Mouse (Mus musculus) MEL (cell line): ENCODE measurements around the gene G6pc. TPM values are rescaled to one million over a fixed set of nuclear protein-coding genes. Genes with fewer than 3 reads are reported as not detected.
A peak's percentile ranks its signal among the peaks of the same experiment; 100 is the strongest.

ENCODE experiments used
- DNase-seq: peaks from one replicate; pipeline ENCODE4 v3.0.0; 2011; ENCODE audit warnings: low read depth, low spot score
- H3K27ac ChIP-seq: 2 replicates; pipeline ENCODE4 v1.5.1; 2012; ENCODE audit warnings: low read depth, mild to moderate bottlenecking, control low read depth, low read length, moderate library complexity; ENCODE audit not compliant: control insufficient read depth
- H3K27me3 ChIP-seq, 2 experiments: fragments of 150-350 bp in 1 of 2; sonication (generic) in 1 of 2; 2 replicates each; pipeline ENCODE4 v1.6.1; 2012; ENCODE audit warnings: low read length in 2 of 2, mild to moderate bottlenecking in 2 of 2, improper control_type of control experiment in 1 of 2, moderate library complexity in 1 of 2; ENCODE audit not compliant: insufficient read depth in 2 of 2, control insufficient read depth in 1 of 2
- H3K36me3 ChIP-seq, 2 experiments: 2 replicates each; pipeline ENCODE4 v1.6.1; 2012 to 2014; ENCODE audit warnings: low read length in 2 of 2, improper control_type of control experiment in 1 of 2, inconsistent platforms in 1 of 2, mild to moderate bottlenecking in 1 of 2; ENCODE audit not compliant: insufficient read depth in 2 of 2, control insufficient read depth in 1 of 2
- H3K4me1 ChIP-seq, 2 experiments: fragments of 150-350 bp in 1 of 2; sonication (generic) in 1 of 2; 2 replicates each; pipeline ENCODE4 v1.6.1; 2012; ENCODE audit warnings: low read length in 2 of 2, improper control_type of control experiment in 1 of 2, mild to moderate bottlenecking in 1 of 2; ENCODE audit not compliant: insufficient read depth in 2 of 2, control insufficient read depth in 1 of 2
- H3K4me3 ChIP-seq, 2 experiments: fragments of 150-350 bp in 1 of 2; sonication (generic) in 1 of 2; 2 replicates each; pipeline ENCODE4 v1.5.1; 2012; ENCODE audit warnings: low read depth in 2 of 2, low read length in 2 of 2, mild to moderate bottlenecking in 2 of 2, moderate library complexity in 2 of 2, control low read depth in 1 of 2, improper control_type of control experiment in 1 of 2; ENCODE audit not compliant: control insufficient read depth in 1 of 2, insufficient read depth in 1 of 2
- H3K79me2 ChIP-seq: 2 replicates; pipeline ENCODE4 v1.6.1; 2012; ENCODE audit warnings: mild to moderate bottlenecking, low read length, moderate library complexity; ENCODE audit not compliant: control insufficient read depth, poor library complexity, insufficient read depth
- H3K9ac ChIP-seq: 2 replicates; pipeline ENCODE4 v1.6.1; 2012; ENCODE audit warnings: low read depth, mild to moderate bottlenecking, control low read depth, low read length, moderate library complexity; ENCODE audit not compliant: control insufficient read depth, poor library complexity, severe bottlenecking
- H3K9me3 ChIP-seq: fragments of 150-350 bp; sonication (generic); replicated peaks from 2 replicates; pipeline ENCODE4 v1.6.1; 2012; ENCODE audit warnings: mild to moderate bottlenecking, low read length, improper control_type of control experiment, moderate library complexity; ENCODE audit not compliant: insufficient read depth
- BHLHE40 ChIP-seq: IDR thresholded peaks from 2 replicates; pipeline ENCODE4 v1.6.1; 2012; ENCODE audit warnings: low read depth, mild to moderate bottlenecking, inconsistent platforms, low read length, improper control_type of control experiment, borderline replicate concordance
- CHD1 ChIP-seq: IDR thresholded peaks from 2 replicates; pipeline ENCODE4 v1.6.1; 2012; ENCODE audit warnings: low read depth, mild to moderate bottlenecking, inconsistent platforms, low read length, improper control_type of control experiment
- E2F4 ChIP-seq: IDR thresholded peaks from 2 replicates; pipeline ENCODE4 v1.6.1; 2011; ENCODE audit warnings: low read depth, low read length, improper control_type of control experiment, borderline replicate concordance
- ELF1 ChIP-seq: IDR thresholded peaks from 2 replicates; pipeline ENCODE4 v1.6.1; 2014; ENCODE audit warnings: low read depth, mild to moderate bottlenecking, inconsistent platforms, low read length, improper control_type of control experiment, moderate library complexity
- EP300 ChIP-seq, 2 experiments: IDR thresholded peaks; 2 replicates each; pipeline ENCODE4 v1.6.1; 2011; ENCODE audit warnings: improper control_type of control experiment in 2 of 2, low read length in 2 of 2, low read depth in 1 of 2, mild to moderate bottlenecking in 1 of 2
- ETS1 ChIP-seq: IDR thresholded peaks from 2 replicates; pipeline ENCODE4 v1.6.1; 2012; ENCODE audit warnings: low read depth, mild to moderate bottlenecking, inconsistent platforms, low read length, improper control_type of control experiment, moderate library complexity
- GATA1 ChIP-seq: IDR thresholded peaks from 2 replicates; pipeline ENCODE4 v1.6.1; 2011; ENCODE audit warnings: low read depth, low read length, improper control_type of control experiment
- HCFC1 ChIP-seq: IDR thresholded peaks from 2 replicates; pipeline ENCODE4 v1.6.1; 2012; ENCODE audit warnings: low read depth, mild to moderate bottlenecking, inconsistent platforms, low read length, improper control_type of control experiment, moderate library complexity
- KAT2A ChIP-seq: conservative IDR thresholded peaks from 2 replicates; pipeline ENCODE4 v1.6.1; 2012; ENCODE audit warnings: low read depth, low read length, improper control_type of control experiment, inconsistent platforms
- MAFK ChIP-seq: IDR thresholded peaks from 2 replicates; pipeline ENCODE4 v1.6.1; 2011; ENCODE audit warnings: low read depth, mild to moderate bottlenecking, low read length, improper control_type of control experiment, borderline replicate concordance
- MAX ChIP-seq: IDR thresholded peaks from 2 replicates; pipeline ENCODE4 v1.6.1; 2011; ENCODE audit warnings: low read length, improper control_type of control experiment
- MAZ ChIP-seq: IDR thresholded peaks from 2 replicates; pipeline ENCODE4 v1.6.1; 2012; ENCODE audit warnings: low read depth, mild to moderate bottlenecking, inconsistent platforms, low read length, improper control_type of control experiment
- MEF2A ChIP-seq: IDR thresholded peaks from 2 replicates; pipeline ENCODE4 v1.6.1; 2014; ENCODE audit warnings: low read depth, mild to moderate bottlenecking, inconsistent platforms, low read length, improper control_type of control experiment; ENCODE audit not compliant: poor library complexity, insufficient replicate concordance, severe bottlenecking; ENCODE audit errors: extremely low read depth
- MXI1 ChIP-seq: IDR thresholded peaks from 2 replicates; pipeline ENCODE4 v1.6.1; 2011; ENCODE audit warnings: mild to moderate bottlenecking, low read depth, low read length, improper control_type of control experiment
- MYC ChIP-seq: IDR thresholded peaks from 2 replicates; pipeline ENCODE4 v1.6.1; 2011; ENCODE audit warnings: low read depth, mild to moderate bottlenecking, low read length, improper control_type of control experiment, moderate library complexity
- NELFE ChIP-seq: IDR thresholded peaks from 2 replicates; pipeline ENCODE4 v1.6.1; 2011; ENCODE audit warnings: low read depth, low read length, improper control_type of control experiment
- NRF1 ChIP-seq: IDR thresholded peaks from 2 replicates; pipeline ENCODE4 v1.6.1; 2014; ENCODE audit warnings: low read depth, mild to moderate bottlenecking, inconsistent platforms, low read length, improper control_type of control experiment, moderate library complexity; ENCODE audit not compliant: poor library complexity, insufficient read depth, severe bottlenecking
- POLR2A ChIP-seq, 2 experiments: IDR thresholded peaks; 2 replicates each; pipeline ENCODE4 v1.6.1; 2011 to 2012; ENCODE audit warnings: low read length in 2 of 2, mild to moderate bottlenecking in 2 of 2, control low read depth in 1 of 2, improper control_type of control experiment in 1 of 2, low read depth in 1 of 2, moderate library complexity in 1 of 2; ENCODE audit not compliant: control insufficient read depth in 1 of 2, insufficient read depth in 1 of 2, poor library complexity in 1 of 2
- TAL1 ChIP-seq: IDR thresholded peaks from 2 replicates; pipeline ENCODE4 v1.6.1; 2012; ENCODE audit warnings: mild to moderate bottlenecking, inconsistent platforms, low read length, moderate library complexity, mixed read lengths
- TBP ChIP-seq: IDR thresholded peaks from 2 replicates; pipeline ENCODE4 v1.8.0; 2011; ENCODE audit warnings: low read depth, low read length, improper control_type of control experiment
- TCF12 ChIP-seq: IDR thresholded peaks from 2 replicates; pipeline ENCODE4 v1.6.1; 2014; ENCODE audit warnings: low read depth, mild to moderate bottlenecking, inconsistent platforms, low read length, improper control_type of control experiment, moderate library complexity
- USF1 ChIP-seq: IDR thresholded peaks from 2 replicates; pipeline ENCODE4 v1.6.1; 2014; ENCODE audit warnings: low read depth, mild to moderate bottlenecking, inconsistent platforms, low read length, improper control_type of control experiment, moderate library complexity
- USF2 ChIP-seq, 2 experiments: IDR thresholded peaks; 2 replicates each; pipeline ENCODE4 v1.6.1; 2011 to 2012; ENCODE audit warnings: improper control_type of control experiment in 2 of 2, low read length in 2 of 2, borderline replicate concordance in 1 of 2, inconsistent platforms in 1 of 2, low read depth in 1 of 2, mild to moderate bottlenecking in 1 of 2; ENCODE audit not compliant: insufficient read depth in 1 of 2
- ZKSCAN1 ChIP-seq: IDR thresholded peaks from 2 replicates; pipeline ENCODE4 v1.6.1; 2012; ENCODE audit warnings: low read depth, mild to moderate bottlenecking, inconsistent platforms, low read length, improper control_type of control experiment, moderate library complexity
- ZMIZ1 ChIP-seq: IDR thresholded peaks from 2 replicates; pipeline ENCODE4 v1.6.1; 2012; ENCODE audit warnings: low read depth, mild to moderate bottlenecking, inconsistent platforms, low read length, improper control_type of control experiment, moderate library complexity
- polyA plus RNA-seq, 2 experiments: library from polyadenylated mRNA; stranded (reverse) in 1 of 2; unstranded in 1 of 2; fragments of >175 nt in 1 of 2; fragments of >200 nt in 1 of 2; gene quantifications; 2 replicates each; pipeline versions ENCODE4 v1.2.1 to v1.2.4; 2012; ENCODE audit warnings: low replicate concordance in 2 of 2, low read depth in 1 of 2; ENCODE audit not compliant: insufficient read length in 2 of 2, insufficient read depth in 1 of 2, missing spikeins in 1 of 2
- total RNA-seq: library from RNA; depleted of rRNA; stranded (reverse); fragments of 300-350 nt; gene quantifications from 2 replicates; pipeline ENCODE4 v1.2.3, GENCODE M21; 2012

Gene G6pc
- total and polyA plus RNA-seq, 3 experiments = not detected

- no peaks in the 10 kb centered on the region for H3K79me2 ChIP-seq
- no peaks in the 10 kb centered on the region for H3K27me3 ChIP-seq
- H3K4me3 ChIP-seq = no peak overlapping the region
- peaks cover 0 to 15% of the 10 kb centered on the region in 2 experiments; a peak in 2 of 4 replicates for H3K36me3 ChIP-seq
- peak in 1 of 2 experiments; percentile 43; a peak in 1 of 4 replicates for TF ChIP-seq USF2 (IDR thresholded peaks at IDR 0.05; ENCODE audit: borderline replicate concordance in 1 of 2, insufficient read depth in 1 of 2, low read depth in 1 of 2, low read length in 2 of 2)
- TF ChIP-seq NRF1 = no peak
- TF ChIP-seq ZKSCAN1 = no peak
- 0 out of 2 replicates have a peak, but pooled peaks have one; percentile 14 for TF ChIP-seq MAX
- TF ChIP-seq USF1 = peak; percentile 82
- no peak for DNase-seq
- H3K9me3 ChIP-seq = no peaks in the 10 kb centered on the region
- peaks cover 16 to 24% of the 10 kb centered on the region in 2 experiments for H3K4me1 ChIP-seq
- H3K9ac ChIP-seq = no peak overlapping the region
- H3K27ac ChIP-seq = no peak overlapping the region
Measured at GRCm38 (mm10) chr11:101360651-101361113, 6.7 kb upstream of the G6pc start.

DNA sequence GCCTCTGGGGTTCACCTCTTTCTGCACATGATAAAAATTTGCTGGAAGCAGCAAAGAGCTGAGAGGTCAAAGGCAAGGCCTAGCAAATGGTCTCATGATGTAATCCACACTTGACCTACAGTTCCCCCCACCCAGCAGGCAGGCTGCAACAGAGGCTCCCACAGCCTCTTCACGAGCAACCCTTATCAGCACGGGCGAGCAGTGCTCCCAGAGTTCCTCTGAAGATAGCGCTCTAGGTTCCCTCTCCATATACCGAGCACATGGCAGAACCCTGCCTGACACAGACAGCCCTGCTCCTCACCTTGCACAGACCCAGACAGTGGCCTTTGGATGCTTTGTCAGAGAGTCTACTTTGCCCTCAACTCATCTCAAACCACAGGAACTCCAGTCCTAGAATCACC lies 2.8 kb upstream of the G6pc start:
- peaks cover 0 to 5% of the 10 kb centered on the region in 2 experiments; a peak in 2 of 4 replicates for H3K36me3 ChIP-seq
- DNase-seq = peak; percentile 73
- no peaks in the 10 kb centered on the region for H3K27me3 ChIP-seq
- H3K4me3 ChIP-seq = no peak overlapping the region
- H3K27ac ChIP-seq = no peak overlapping the region
- peaks cover 5 to 11% of the 10 kb centered on the region in 2 experiments for H3K4me1 ChIP-seq
- no peaks in the 10 kb centered on the region for H3K9me3 ChIP-seq
- 0 out of 2 replicates have a peak overlapping the region, but pooled peaks have one; percentile 13 for H3K9ac ChIP-seq
- TF ChIP-seq E2F4 = no peak
- TF ChIP-seq NELFE = peak; percentile 36; the same call in 1 of the 2 replicates
- TF ChIP-seq MAFK = no peak
- peak; percentile 76 for TF ChIP-seq ETS1
- peak; percentile 73 for TF ChIP-seq BHLHE40
- peak; percentile 73 for TF ChIP-seq TCF12
- TF ChIP-seq CHD1 = no peak
- TF ChIP-seq EP300 (IDR thresholded peaks at IDR 0.05; ENCODE audit: low read depth in 1 of 2, low read length in 2 of 2) = peak; percentile 75 to 79
- TF ChIP-seq MYC = peak; percentile 96
- no peak for TF ChIP-seq TBP
- peak; percentile 95 for TF ChIP-seq MAX
- TF ChIP-seq NRF1 = 0 out of 2 replicates have a peak, but pooled peaks have one; percentile 12
- TF ChIP-seq HCFC1 = peak; percentile 51
- no peak for TF ChIP-seq MEF2A
- TF ChIP-seq MAZ = peak; percentile 78; the same call in 1 of the 2 replicates
- peak in 1 of 2 experiments; percentile 33; a peak in 2 of 4 replicates for TF ChIP-seq POLR2A (IDR thresholded peaks at IDR 0.05; ENCODE audit: control insufficient read depth in 1 of 2, insufficient read depth in 1 of 2, low read depth in 1 of 2, low read length in 2 of 2, poor library complexity in 1 of 2)
- peak; percentile 87 for TF ChIP-seq MXI1
- TF ChIP-seq ZKSCAN1 = no peak
- TF ChIP-seq KAT2A = no peak
- TF ChIP-seq TAL1 = peak; percentile 18; the same call in 1 of the 2 replicates
- TF ChIP-seq ZMIZ1 = no peak
- 0 out of 2 replicates have a peak, but pooled peaks have one; percentile 12 for TF ChIP-seq USF1
- TF ChIP-seq ELF1 = no peak
- peak; percentile 92 for TF ChIP-seq GATA1
- H3K79me2 ChIP-seq = no peaks in the 10 kb centered on the region
